Mouse (Mus musculus): Measurements from ENCODE around the gene Crtc2. TPM values are rescaled to one million over a fixed set of nuclear protein-coding genes. Genes with fewer than 3 reads are reported as not detected.

Crtc2 gene
- total RNA-seq (2017) = 13.4 and 16.5 TPM in 2 replicates

GRCm38 (mm10) chr3:90253653-90254418, at the start of gene Crtc2:
Gene Crtc2 (plus strand): TSS chr3:90254163.
- peak; percentile 99 for ATAC-seq (replicated peaks; ENCODE audit: low read depth, poor library complexity, severe bottlenecking)

DNA sequence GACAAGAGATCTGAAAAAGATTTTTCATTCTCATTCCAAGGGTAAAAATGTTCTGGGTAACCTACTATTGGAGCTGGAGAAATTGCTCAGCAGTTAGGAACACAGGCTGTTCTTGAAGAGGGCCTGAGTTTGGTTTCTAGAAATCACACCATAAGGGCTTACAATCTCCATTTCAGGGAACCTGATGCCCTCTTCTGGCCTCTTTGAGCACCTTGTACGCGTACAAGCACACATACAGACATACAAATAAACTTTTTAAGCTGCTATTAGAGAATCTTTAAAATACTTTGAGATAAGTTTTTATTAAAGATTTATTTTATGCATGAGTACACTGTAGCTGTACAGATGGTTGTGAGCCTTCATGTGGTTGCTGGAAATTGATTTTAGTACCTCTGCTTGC, 49.4 kb upstream of the Crtc2 start:
- ATAC-seq (replicated peaks; ENCODE audit: low read depth, poor library complexity, severe bottlenecking) = no peak

DNA sequence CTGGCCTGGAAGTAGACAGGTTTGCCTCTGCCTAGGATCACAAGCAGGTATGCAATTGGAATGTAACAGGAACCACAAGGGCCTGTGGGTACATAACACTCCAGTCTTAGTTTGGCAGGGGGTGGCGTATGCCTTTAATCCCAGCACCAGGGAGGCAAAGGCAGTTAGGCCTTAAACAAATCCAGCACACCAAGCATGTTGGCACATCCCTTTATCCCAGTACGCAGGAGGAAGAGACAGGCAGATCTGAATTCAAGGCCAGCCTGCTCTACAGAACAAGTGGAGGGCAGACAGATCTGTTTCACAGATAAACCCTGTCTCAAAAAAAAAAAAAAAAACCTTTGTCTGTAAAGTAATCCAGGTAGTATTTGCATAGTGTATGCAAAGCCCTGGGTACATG, 45.3 kb upstream of the Crtc2 start:
- no peak for ATAC-seq (replicated peaks; ENCODE audit: low read depth, poor library complexity, severe bottlenecking)

DNA sequence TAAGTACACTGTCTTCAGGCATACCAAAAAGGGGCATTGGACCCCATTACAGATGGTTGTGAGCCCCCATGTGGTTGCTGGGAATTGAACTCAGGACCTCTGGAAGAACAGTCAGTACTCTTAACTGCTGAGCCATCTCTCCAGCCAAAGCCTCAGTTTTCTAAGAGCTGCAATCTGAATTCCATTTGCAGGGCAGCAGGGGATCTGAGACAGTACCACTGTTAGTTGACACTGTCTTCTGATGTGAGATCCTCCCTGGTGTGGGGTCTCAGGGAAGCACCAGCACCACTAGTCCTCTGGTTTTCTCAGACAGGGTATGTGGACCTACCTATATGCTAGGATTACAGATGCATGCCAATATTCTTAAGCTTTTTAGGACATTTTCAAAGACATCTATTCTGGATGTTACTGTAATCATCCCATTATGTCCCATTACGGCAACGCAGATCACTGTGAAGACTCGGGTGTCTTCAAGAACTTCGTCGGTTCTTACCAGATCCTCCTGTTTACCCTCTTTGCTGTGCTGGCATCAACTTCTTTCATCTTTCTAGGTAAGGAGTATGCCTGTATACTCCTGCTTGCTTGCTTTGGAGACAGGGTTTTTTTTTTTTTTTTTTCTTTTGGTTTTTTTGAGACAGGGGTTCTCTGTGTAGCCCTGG, 43.9 kb upstream of the Crtc2 start:
- ATAC-seq (replicated peaks; ENCODE audit: low read depth, poor library complexity, severe bottlenecking) = no peak

DNA sequence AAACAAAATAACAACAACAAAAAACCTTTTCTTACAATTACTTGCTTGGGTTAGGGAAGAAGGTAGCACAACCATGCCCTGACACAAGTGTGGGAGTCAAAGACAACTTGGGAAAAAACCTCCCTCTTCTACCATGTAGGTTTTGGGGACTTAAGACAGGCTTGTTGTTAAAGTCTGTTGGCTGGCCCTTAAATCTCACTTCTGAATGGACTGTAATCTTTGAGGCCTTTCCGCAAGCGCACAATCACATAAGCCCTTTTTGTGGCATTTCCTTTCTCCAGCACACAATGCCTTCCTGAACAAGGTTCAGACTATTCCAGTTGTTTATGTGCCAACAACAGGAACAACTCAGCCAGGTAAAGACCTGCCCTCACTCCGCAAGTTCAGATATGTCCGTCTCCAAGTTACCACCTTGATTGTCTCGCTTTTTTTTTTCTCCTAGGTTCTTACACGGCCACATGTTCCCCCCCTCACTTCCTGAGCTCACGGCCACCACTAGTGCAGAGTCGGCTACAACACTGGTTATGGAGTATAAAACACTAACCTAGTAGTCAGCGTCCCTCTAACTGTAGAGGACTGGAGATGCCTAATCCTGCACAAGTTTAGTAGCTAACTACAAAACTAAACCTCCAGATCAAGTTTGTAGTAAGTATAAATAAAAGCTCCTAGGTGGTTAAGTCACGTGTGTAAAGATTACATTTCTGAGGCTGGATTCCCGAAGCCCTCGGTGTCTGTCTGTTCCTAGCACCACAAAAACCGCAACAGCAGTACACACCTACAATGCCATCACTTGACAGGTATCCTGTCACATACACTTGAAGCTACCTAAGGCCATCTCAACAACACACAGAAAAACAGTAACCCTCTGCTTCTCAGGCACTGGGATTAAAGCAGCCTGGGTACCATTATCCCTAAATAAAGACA, 42.2 kb upstream of the Crtc2 start:
- ATAC-seq (replicated peaks; ENCODE audit: low read depth, poor library complexity, severe bottlenecking) = no peak

DNA sequence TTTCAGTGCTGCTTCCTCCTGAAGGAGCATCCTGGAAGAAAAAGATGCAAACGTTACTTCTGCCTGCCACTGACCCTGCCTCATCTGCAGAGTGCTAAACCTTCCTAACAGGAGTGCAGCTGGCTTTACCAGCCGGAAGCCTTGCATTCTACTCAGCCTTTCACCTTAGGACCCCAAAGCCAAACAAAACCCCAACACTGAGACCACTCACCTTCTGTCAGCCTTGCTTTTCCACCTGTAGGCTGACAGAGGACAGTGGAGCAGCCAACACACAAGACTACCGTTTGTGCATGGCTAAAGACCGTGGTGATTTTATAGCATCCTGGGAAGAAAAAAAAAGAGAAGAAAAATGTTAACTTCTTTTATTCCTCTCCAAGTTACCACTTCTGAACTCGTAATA, 41.2 kb upstream of the Crtc2 start:
- ATAC-seq (replicated peaks; ENCODE audit: low read depth, poor library complexity, severe bottlenecking) = no peak

GRCm38 (mm10) chr3:90213377-90213866, 40.5 kb upstream of the Crtc2 start, which contains the start of the genes Rps27 and Rab13:
Gene Rps27 (minus strand): TSS chr3:90213651.
Gene Rab13 (plus strand): TSS chr3:90213695.
- ATAC-seq (replicated peaks; ENCODE audit: low read depth, poor library complexity, severe bottlenecking) = peak; percentile 95

DNA sequence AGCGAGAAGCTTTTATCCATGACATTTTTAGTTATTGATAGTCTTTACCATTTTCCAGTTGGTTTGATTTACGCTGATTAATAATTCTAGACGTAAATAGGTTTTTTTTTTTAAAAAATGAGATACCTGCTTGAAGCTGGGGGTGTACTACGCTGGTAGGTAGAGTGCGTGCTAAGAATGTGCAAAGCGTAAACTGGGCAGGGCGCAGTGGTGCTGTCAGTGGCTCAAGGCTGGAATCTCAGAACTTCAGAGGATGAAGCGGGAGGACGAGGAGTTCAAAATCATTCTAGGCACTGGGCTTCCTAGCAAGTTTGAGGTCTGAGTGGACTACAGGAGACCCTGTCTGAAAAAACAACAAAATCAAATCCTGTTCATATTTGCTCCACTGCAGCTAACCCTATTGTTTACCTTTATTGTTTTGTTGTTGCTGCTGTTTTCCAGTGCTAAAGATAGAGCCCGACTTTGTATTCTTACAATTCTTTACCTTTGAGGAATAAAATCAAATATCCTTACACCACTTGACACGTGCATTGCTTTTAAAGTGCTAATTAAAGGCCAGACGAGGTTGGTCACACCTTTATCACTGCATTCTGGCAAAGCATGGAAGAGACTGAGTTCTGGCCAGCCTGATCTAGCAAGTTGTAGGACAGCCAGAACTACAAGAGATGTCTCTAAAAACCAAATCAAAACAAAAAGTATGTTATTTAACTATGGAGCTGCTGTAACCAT, 39.8 kb upstream of the Crtc2 start:
- ATAC-seq (replicated peaks; ENCODE audit: low read depth, poor library complexity, severe bottlenecking) = no peak

GRCm38 (mm10) chr3:90215825-90216380, 38.1 kb upstream of the Crtc2 start:
- no peak for ATAC-seq (replicated peaks; ENCODE audit: low read depth, poor library complexity, severe bottlenecking)

DNA sequence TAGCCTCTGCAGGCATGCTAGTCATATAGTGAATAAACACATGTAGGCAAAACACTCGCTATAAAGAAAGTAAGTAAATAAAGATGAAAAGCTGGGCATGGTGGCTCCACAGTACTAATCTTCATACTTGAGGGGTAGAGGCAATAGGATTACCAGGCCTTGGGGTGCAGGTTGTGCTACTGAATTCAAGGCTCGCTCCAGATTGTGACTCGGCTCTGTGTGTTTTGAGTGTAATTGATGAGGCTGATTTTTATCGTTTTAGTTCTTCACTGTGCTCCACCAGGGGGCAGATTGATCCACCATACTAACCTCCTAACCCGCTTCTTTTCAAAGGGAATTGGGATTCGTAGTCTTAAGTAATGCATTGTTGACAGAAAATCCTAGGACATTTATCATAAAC, 33.9 kb upstream of the Crtc2 start:
- peak; percentile 60 for ATAC-seq (replicated peaks; ENCODE audit: low read depth, poor library complexity, severe bottlenecking)

GRCm38 (mm10) chr3:90220531-90220951, 33.4 kb upstream of the Crtc2 start:
- ATAC-seq (replicated peaks; ENCODE audit: low read depth, poor library complexity, severe bottlenecking) = peak; percentile 60

GRCm38 (mm10) chr3:90221123-90221522, 32.8 kb upstream of the Crtc2 start:
- no peak for ATAC-seq (replicated peaks; ENCODE audit: low read depth, poor library complexity, severe bottlenecking)

DNA sequence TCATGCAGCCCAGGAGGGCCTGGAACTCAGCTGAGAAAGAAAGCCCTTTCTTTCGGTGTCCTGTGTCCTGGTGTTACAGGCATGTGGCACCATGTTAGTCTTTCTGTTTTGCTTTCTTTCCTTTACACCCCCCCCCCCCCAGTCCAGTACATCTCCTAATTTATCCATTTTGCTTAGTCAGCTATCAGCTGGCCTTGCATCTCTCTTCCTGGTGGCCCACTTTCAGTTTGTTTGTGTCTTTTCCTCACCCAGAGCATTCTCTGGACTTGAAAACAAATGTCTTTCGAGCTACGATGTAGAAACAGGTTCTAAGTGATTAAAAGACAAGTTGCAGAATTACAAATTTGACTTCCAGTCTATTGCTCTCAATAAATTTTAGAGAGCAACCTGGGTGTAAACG, 31.5 kb upstream of the Crtc2 start:
- no peak for ATAC-seq (replicated peaks; ENCODE audit: low read depth, poor library complexity, severe bottlenecking)

- 0 out of 2 replicates have a peak, but pooled peaks have one; percentile 7 for ATAC-seq (replicated peaks; ENCODE audit: low read depth, poor library complexity, severe bottlenecking)
Measured at GRCm38 (mm10) chr3:90222941-90223340, 31.0 kb upstream of the Crtc2 start.

- no peak for ATAC-seq (replicated peaks; ENCODE audit: low read depth, poor library complexity, severe bottlenecking)
Measured at GRCm38 (mm10) chr3:90224331-90224730, 29.6 kb upstream of the Crtc2 start.

DNA sequence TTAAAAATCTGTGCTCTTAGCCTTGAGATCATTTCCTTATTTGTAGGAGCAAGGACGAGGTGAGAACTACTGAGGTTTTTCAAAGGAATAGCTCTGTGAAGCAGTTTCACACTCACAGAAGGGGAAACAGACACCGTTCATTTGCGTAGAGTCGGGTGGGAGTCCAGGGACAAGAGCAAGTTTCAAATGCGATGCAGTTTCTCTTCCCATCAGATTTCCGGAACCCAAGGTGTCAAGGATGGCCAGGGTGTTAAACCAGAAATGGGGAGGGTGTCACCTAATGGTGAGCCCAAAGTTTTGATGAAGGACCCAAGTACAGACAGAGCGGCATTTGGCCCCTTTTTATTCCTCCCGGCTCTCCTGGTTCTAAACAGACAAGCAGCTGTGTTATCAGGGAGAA, 22.9 kb upstream of the Crtc2 start:
- peak; percentile 40 for ATAC-seq (replicated peaks; ENCODE audit: low read depth, poor library complexity, severe bottlenecking)

GRCm38 (mm10) chr3:90231507-90232333, 22.2 kb upstream of the Crtc2 start, which contains the start of gene Jtb:
Gene Jtb (plus strand): TSS chr3:90231597.
- ATAC-seq (replicated peaks; ENCODE audit: low read depth, poor library complexity, severe bottlenecking) = peak; percentile 97

GRCm38 (mm10) chr3:90241251-90241650, 12.7 kb upstream of the Crtc2 start:
- ATAC-seq (replicated peaks; ENCODE audit: low read depth, poor library complexity, severe bottlenecking) = no peak
